Mouse (Mus musculus) inflammation-experienced regulatory T-cells (primary cell): ENCODE results near the gene Afmid. TPM values are rescaled to one million over a fixed set of nuclear protein-coding genes. Genes with fewer than 3 reads are reported as not detected.

ENCODE experiments used
- polyA plus RNA-seq, 2 experiments: library from polyadenylated mRNA; unstranded; fragments of 100-300 nt; shearing (Covaris generic); gene quantifications; one replicate each; pipeline ENCODE4 v1.2.1; 2017

Afmid gene
- 10 to 100 TPM; 24.6 to 27.6 TPM for polyA plus RNA-seq

GRCm38 (mm10) chr11:117825333-117826101 lies at the start of gene Afmid, which contains the start of gene Tk1:
Gene Afmid (plus strand): TSS chr11:117825924.
Gene Tk1 (minus strand): TSS chr11:117826092.

DNA sequence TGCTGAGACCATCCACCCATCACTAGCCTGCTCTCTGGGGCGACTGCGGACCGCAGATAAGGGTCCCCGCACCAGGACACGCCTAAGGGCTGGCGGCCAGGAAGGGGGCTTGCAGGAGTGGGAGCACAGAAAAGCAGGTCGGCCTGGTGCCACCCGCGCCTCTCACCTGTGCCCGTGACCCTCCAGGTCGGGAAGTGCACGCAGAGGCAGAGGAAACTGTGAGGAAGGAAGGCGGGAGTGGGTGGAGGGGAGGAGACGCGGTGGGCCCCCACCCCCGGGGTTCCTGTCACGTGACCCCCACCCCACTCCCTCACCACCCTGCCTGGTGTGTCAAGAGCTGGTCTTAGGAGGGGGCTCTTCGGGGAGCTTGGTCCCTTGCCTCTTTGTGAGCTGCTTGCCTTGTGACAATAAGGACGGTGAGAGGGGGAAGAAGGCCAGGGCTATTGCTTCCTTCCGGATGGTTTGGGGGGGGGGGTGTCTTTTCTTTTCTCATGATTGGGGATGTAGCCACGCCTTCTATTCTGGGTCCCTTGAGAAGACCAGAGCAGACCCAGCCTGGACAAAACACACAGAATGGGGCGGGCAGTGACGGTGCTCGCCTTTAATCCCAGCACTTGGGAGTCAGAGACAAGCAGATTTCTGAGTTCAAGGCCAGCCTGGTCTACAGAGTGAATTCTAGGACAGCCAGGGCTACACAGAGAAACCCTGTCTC lies 43.6 kb upstream of the Afmid start, which contains the start of the genes Tmc8 and Tmc6:
Gene Tmc8 (plus strand): TSS at position 84 of the 712 bp plus-strand sequence.
Gene Tmc6 (minus strand): TSS at position 206 of the 712 bp plus-strand sequence.

DNA sequence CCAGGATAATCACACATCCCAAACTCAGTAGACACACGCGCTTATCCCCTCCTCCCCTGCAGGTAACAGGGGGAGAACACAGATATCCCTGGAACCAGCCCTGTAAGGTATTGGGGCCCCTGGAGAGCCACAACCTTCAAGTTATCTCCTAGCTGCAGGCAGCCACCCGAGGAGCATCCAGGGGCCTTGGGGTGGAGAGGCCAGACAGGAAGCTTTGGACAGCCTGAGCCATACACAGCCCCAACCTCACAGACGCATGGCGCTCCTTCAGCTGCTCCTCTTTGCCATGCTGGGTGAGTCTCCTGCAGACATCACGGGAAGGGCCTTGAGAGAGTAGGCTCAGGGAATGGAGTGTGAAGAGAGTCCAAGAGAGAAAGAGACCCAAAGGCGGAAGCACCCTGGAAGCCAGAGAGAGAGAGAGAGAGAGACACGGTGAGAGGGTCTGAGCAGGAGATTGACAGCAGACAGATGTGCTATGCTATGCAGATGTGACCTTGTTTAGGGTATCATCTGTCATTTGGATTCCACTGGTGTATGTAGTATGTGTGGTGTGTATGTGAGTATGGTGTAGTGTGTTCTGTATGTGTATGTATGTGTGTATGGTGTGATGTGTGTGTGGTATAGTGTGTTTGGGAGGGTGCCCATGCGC lies 28.1 kb upstream of the Afmid start, which contains the start of gene 6030468B19Rik:
Gene 6030468B19Rik (plus strand): TSS at position 150 of the 649 bp plus-strand sequence.

GRCm38 (mm10) chr11:117809407-117810311 lies 16.1 kb upstream of the Afmid start, which contains the start of the genes Gm20708 and Syngr2:
Gene Gm20708 (plus strand): TSS chr11:117809668.
Gene Syngr2 (plus strand): TSS chr11:117809668.

DNA sequence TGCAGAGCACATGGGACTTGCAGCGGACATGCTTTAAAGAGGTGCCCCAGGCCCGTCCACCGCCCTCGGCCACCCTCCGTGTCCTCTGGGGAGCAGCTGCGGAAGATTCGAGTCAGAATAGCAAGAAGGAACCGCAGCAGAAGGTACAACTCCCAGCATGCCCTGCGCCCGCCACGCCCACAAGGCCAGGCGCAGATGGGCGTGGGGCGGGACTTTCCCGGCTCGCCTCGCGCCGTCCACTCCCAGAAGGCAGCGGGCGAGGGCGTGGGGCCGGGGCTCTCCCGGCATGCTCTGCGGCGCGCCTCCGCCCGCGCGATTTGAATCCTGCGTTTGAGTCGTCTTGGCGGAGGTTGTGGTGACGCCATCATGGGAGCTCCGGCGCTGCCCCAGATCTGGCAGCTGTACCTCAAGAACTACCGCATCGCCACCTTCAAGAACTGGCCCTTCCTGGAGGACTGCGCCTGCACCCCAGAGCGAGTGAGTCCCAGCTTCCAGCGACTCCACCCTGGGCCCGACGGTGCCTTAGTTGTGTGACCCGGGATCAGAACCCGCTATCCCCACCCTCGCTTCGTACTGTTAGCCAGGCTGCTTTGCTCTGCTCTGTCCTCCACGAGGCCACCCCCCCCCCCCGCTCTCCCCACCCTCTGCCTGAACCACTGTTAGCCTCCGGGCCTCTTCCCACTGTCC lies 23.4 kb downstream of the Afmid start, which contains the start of gene Birc5:
Gene Birc5 (plus strand): TSS at position 267 of the 687 bp plus-strand sequence.

DNA sequence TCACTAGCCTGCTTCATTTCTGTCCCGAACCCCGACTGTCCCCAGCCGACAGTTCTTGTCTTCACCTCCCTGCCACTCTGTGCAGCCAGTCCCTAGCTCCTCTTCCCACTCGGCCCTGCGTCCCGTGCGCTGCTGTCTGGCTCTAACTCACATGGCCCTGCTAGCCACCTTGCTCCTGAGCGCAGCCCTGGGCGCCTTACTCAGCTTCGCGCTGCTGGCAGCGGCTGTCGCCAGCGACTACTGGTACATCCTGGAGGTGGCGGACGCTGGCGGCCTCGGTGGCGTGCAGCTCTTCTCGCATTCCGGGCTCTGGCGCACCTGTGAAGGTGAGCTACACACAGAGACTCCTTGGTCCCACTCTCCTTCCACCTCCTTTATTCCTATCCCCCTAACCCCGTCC lies 34.9 kb downstream of the Afmid start, which contains the start of gene Tmem235:
Gene Tmem235 (plus strand): TSS at position 152 of the 400 bp plus-strand sequence.

DNA sequence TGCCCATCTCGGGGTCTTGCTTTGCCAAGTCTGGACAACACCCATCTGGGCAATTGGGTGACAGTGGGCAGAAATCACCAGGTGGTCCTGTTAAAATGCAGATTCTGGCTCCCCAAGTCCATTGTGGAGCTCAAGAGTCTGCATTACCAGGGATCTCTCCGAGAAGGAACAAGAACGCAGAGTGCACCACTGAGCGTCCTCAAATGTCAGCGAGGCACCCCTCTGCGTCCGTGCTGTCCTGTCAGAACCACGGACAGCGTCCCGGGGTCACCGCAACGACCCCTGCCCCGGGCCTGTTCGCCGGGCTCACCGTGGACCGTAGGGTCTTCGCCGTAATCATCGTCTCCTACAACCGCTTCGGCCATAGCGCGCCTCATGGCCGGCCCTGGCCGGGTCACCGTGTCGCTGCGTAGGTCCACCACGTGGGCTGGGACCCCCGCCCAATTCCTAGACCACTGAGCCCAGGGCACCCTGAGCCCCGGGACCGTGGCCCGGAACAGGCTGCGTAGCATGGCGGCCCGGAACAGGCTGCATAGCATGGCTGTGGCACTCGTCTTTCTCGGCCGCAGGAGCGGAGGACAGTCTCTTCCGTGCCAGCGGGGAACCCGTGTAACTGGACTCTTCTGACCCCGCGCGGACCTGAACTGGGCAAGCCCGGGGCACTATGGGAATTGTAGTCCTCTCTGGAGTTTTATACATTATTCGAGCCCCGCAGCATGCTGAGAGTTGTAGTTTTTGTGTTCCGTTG lies 47.3 kb downstream of the Afmid start, which contains the start of gene Tha1:
Gene Tha1 (minus strand): TSS at position 621 of the 748 bp plus-strand sequence.

Other genes with a start within 250 kb of the Afmid start
- 10 to 100 TPM; 18.2 to 19.0 TPM for gene Tnrc6c, start 171.6 kb upstream of the Afmid start, polyA plus RNA-seq
- 100 to 1,000 TPM; 120 to 139 TPM for gene Tmc8, start 43.8 kb upstream of the Afmid start, polyA plus RNA-seq
- 100 to 1,000 TPM; 141 to 153 TPM for gene Tmc6, start 43.7 kb upstream of the Afmid start, polyA plus RNA-seq
- 1 to 10 TPM in 1 of 2 experiments, not detected in 1; 1.2 TPM for gene 6030468B19Rik, start 28.3 kb upstream of the Afmid start, polyA plus RNA-seq
- gene Gm20708, start 16.3 kb upstream of the Afmid start, polyA plus RNA-seq: 1 to 10 TPM; 2.6 to 4.0 TPM
- gene Syngr2, start 16.3 kb upstream of the Afmid start, polyA plus RNA-seq: 100 to 1,000 TPM; 132 to 205 TPM
- gene Tk1, start 168 bp downstream of the Afmid start, polyA plus RNA-seq: 10 to 100 TPM; 14.0 to 29.6 TPM
- gene Birc5, start 23.3 kb downstream of the Afmid start, polyA plus RNA-seq: 1 to 10 TPM; 3.6 to 9.1 TPM
- under 1 TPM in 1 of 2 experiments, not detected in 1; 0.45 TPM for gene Tmem235, start 34.8 kb downstream of the Afmid start, polyA plus RNA-seq
- 10 to 100 TPM; 14.9 to 22.7 TPM for gene Tha1, start 47.6 kb downstream of the Afmid start, polyA plus RNA-seq
- 100 to 1,000 TPM; 104 to 139 TPM for gene Socs3, start 144.1 kb downstream of the Afmid start, polyA plus RNA-seq
- 10 to 100 TPM; 50.8 to 53.9 TPM for gene Pgs1, start 160.4 kb downstream of the Afmid start, polyA plus RNA-seq